Mouse (Mus musculus) embryonic facial prominence, embryonic 11.5 days (tissue): Measurements from ENCODE around the gene Rere. TPM values are rescaled to one million over a fixed set of nuclear protein-coding genes. Genes with fewer than 3 reads are reported as not detected.
A peak's percentile ranks its signal among the peaks of the same experiment; 100 is the strongest.

Source experiments
- ATAC-seq: fragments of 200-750 bp; cut with Nextera tagmentation; replicated peaks from 2 replicates; pipeline ENCODE4 v1.8.0; 2017; ENCODE audit warnings: low read depth; ENCODE audit not compliant: insufficient number of reproducible peaks, low FRiP score, low TSS enrichment
- DNase-seq: peaks from one replicate; pipeline ENCODE4 v3.0.0-alpha.2; 2015; ENCODE audit warnings: low spot score
- H3K27ac ChIP-seq: fragments of 300-500 bp; sonication (generic); replicated peaks from 2 replicates; pipeline ENCODE4 v1.5.1; 2014; ENCODE audit warnings: mild to moderate bottlenecking, low read depth, low read length, control low read depth
- H3K27me3 ChIP-seq: fragments of 300-500 bp; sonication (generic); 2 replicates; pipeline ENCODE4 v1.6.1; 2014; ENCODE audit warnings: mild to moderate bottlenecking, low read length, moderate library complexity, mixed read lengths; ENCODE audit not compliant: control insufficient read depth, insufficient read depth
- H3K36me3 ChIP-seq: fragments of 300-500 bp; sonication (generic); replicated peaks from 2 replicates; pipeline ENCODE4 v1.6.1; 2014; ENCODE audit warnings: low read depth, mild to moderate bottlenecking, low read length, moderate library complexity, mixed read lengths; ENCODE audit not compliant: control insufficient read depth, insufficient read depth
- H3K4me1 ChIP-seq: fragments of 300-500 bp; sonication (generic); 2 replicates; pipeline ENCODE4 v1.6.1; 2014; ENCODE audit warnings: low read length, mixed read lengths; ENCODE audit not compliant: control insufficient read depth, insufficient read depth
- H3K4me2 ChIP-seq: fragments of 300-500 bp; sonication (generic); 2 replicates; pipeline ENCODE4 v1.6.1; 2014; ENCODE audit warnings: low read depth, mild to moderate bottlenecking, control low read depth, low read length, moderate library complexity
- H3K4me3 ChIP-seq: fragments of 300-500 bp; sonication (generic); 2 replicates; pipeline ENCODE4 v1.5.1; 2014; ENCODE audit warnings: low read depth, low read length, control low read depth
- H3K9ac ChIP-seq: fragments of 300-500 bp; sonication (generic); replicated peaks from 2 replicates; pipeline ENCODE4 v1.6.1; 2014; ENCODE audit warnings: mild to moderate bottlenecking, control low read depth, low read length
- H3K9me3 ChIP-seq: fragments of 300-500 bp; sonication (generic); replicated peaks from 2 replicates; pipeline ENCODE4 v1.6.1; 2016; ENCODE audit warnings: mild to moderate bottlenecking, low read length, inconsistent platforms, mixed read lengths; ENCODE audit not compliant: control insufficient read depth
- WGBS: fragments of 180-500 bp; shearing (Covaris S2); extraction: QIAGEN DNeasy Blood & Tissue Kit; methylation state at CpG from one replicate; pipeline ENCODE4 v1.1.7; 2014; 5-methylcytosine and 5-hydroxymethylcytosine counted together
- polyA plus RNA-seq: library from polyadenylated mRNA; unstranded; fragments of >200 nt; fragmentation: Nextera tagmentation; extraction: Ambion mirVana; gene quantifications from 2 replicates; pipeline ENCODE4 v1.2.1, GENCODE M21; 2014

Rere gene
- polyA plus RNA-seq, 1 experiment from 2014 or later, result 22.9 TPM

DNA sequence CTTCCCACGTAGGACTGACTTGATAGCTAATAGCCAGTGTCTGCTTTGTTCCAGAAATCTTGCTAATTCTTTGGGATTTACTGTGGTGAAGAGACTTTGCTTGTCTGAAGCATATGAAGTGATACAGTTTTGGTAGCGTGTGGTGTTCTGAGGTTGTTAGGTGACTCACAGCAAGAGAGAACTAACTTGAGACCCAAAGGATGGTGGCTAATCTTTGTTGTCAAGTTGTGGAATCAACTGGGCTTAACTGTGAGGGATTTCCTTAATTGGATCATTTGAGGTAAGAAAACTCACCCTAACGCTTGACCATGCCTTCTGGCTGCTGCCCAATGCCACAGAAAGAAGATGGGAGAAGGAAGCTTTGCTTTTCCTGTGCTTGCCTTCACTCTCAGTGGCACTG, 63.1 kb downstream of the Rere start:
- Histone ChIP-seq H3K9ac (no peak overlapping the region), H3K27ac (no peak overlapping the region), H3K27me3 (no peaks in the 10 kb centered on the region), H3K4me1 (0 out of 2 replicates have a peak, but pooled peaks cover 3% of the 10 kb centered on the region), H3K9me3 (no peaks in the 10 kb centered on the region), H3K4me3 (no peak overlapping the region), H3K36me3 (no peaks in the 10 kb centered on the region), H3K4me2 (no peak overlapping the region)
- ATAC-seq (no peak), DNase-seq (no peak)
- 78% methylated on average over 3 of the region's 3 CpGs for WGBS

DNA sequence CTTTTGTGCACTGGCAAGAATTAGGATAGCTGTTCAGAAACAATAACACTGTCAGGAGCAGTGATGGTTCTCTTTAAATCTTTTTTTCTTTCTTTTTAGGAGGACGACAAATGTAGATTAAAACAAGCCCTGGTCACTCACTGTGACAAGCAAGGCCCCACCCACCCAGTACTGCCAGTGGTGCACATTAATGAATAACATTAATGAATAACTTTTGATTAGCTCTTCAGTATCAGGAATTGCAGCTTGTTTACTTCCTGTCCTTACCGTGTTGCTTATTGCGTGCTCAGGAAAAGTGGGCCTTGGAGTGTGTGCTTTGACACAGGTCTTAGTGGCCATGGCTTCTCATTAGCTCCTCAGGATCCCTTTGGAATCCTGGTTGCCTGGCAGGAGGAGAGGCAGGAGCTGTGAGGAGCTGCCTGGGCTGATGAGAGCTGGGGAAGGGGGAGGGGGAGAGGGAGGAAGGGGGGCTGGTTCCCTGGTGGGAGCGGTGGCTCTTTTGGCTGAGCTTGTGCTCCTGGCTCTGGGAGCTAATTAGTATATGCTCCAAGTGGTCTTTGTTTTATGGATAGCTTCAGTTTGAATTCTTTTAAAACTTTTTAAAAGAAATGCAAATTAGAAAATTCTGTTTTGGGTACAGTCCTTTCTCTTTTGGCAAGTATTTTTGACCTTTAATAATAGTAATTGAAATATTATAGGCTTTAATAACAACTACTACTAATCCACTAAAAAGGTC, 65.4 kb downstream of the Rere start:
- Histone ChIP-seq H3K9ac (no peak overlapping the region), H3K9me3 (no peaks in the 10 kb centered on the region), H3K4me1 (0 out of 2 replicates have a peak, but pooled peaks cover 3% of the 10 kb centered on the region), H3K27me3 (no peaks in the 10 kb centered on the region), H3K27ac (no peak overlapping the region), H3K36me3 (no peaks in the 10 kb centered on the region), H3K4me3 (no peak overlapping the region), H3K4me2 (no peak overlapping the region)
- DNase-seq, result peak; percentile 62
- WGBS, result 14% methylated on average over 4 of the region's 4 CpGs
- peak; percentile 67; the same call in 1 of the 2 replicates for ATAC-seq

DNA sequence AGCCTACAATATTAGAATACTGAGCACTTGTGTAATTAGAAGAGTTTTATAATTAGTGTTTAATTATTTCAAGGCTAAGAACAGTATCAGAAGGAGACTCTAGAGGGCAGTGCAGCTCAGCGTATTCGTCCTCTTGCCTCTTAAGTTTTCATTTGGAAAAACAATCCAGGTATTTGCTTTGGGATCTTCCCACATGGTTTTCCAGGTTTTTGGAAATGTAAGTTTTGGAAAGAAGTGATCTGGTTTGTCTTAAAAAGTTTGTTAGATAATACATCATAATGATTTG, 65.9 kb downstream of the Rere start:
- peak; percentile 59 for DNase-seq
- Histone ChIP-seq H3K27me3 (no peaks in the 10 kb centered on the region), H3K36me3 (no peaks in the 10 kb centered on the region), H3K9me3 (no peaks in the 10 kb centered on the region), H3K4me2 (no peak overlapping the region), H3K9ac (no peak overlapping the region), H3K4me3 (no peak overlapping the region), H3K4me1 (0 out of 2 replicates have a peak, but pooled peaks cover 3% of the 10 kb centered on the region), H3K27ac (no peak overlapping the region)
- 16% methylated on average over 2 of the region's 2 CpGs for WGBS
- no peak for ATAC-seq

- no peak for DNase-seq
- Histone ChIP-seq H3K9ac (no peak overlapping the region), H3K4me1 (0 out of 2 replicates have a peak, but pooled peaks cover 3% of the 10 kb centered on the region), H3K36me3 (no peaks in the 10 kb centered on the region), H3K4me2 (no peak overlapping the region), H3K9me3 (no peaks in the 10 kb centered on the region), H3K27ac (no peak overlapping the region), H3K4me3 (no peak overlapping the region), H3K27me3 (no peaks in the 10 kb centered on the region)
- 61% methylated on average over 6 of the region's 6 CpGs for WGBS
- no peak for ATAC-seq
Observed at GRCm38 (mm10) chr4:150349680-150350101, 68.2 kb downstream of the Rere start.

GRCm38 (mm10) chr4:150351419-150352075, 70.1 kb downstream of the Rere start:
- 0 out of 2 replicates have a peak, but pooled peaks cover 3% of the 10 kb centered on the region for H3K4me1 ChIP-seq
- 47% methylated on average over 7 of the region's 7 CpGs for WGBS
- H3K9me3 ChIP-seq, result no peaks in the 10 kb centered on the region
- no peak overlapping the region for H3K9ac ChIP-seq
- H3K4me3 ChIP-seq, result no peak overlapping the region
- ATAC-seq (no peak), DNase-seq (no peak)
- no peak overlapping the region for H3K27ac ChIP-seq
- no peaks in the 10 kb centered on the region for H3K27me3 ChIP-seq
- no peak overlapping the region for H3K4me2 ChIP-seq
- H3K36me3 ChIP-seq, result no peaks in the 10 kb centered on the region

DNA sequence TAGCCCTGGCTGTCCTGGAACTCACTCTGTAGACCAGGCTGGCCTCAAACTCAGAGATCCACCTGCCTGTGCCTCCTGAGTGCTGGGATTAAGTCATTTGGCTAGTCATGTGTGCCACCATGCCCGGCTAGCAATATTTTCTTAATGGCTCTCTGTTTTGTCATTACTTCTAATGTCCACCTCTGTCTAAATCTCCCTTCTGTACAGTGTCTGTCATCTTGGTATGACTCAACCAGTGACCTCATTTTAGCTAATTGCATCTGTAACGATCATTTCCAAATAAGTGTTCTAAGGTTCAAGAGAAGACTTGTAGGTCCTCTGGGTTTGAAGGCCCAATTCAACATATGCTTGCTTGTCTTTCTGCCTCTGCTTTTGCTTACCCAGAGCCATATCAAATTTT, 71.3 kb downstream of the Rere start:
- H3K4me2 ChIP-seq, result no peak overlapping the region
- DNase-seq (no peak), ATAC-seq (no peak)
- 75% methylated on average over 2 of the region's 2 CpGs for WGBS
- H3K36me3 ChIP-seq, result no peaks in the 10 kb centered on the region
- H3K4me1 ChIP-seq, result no peaks in the 10 kb centered on the region
- no peak overlapping the region for H3K27ac ChIP-seq
- no peak overlapping the region for H3K9ac ChIP-seq
- no peaks in the 10 kb centered on the region for H3K9me3 ChIP-seq
- no peak overlapping the region for H3K4me3 ChIP-seq
- H3K27me3 ChIP-seq, result no peaks in the 10 kb centered on the region

DNA sequence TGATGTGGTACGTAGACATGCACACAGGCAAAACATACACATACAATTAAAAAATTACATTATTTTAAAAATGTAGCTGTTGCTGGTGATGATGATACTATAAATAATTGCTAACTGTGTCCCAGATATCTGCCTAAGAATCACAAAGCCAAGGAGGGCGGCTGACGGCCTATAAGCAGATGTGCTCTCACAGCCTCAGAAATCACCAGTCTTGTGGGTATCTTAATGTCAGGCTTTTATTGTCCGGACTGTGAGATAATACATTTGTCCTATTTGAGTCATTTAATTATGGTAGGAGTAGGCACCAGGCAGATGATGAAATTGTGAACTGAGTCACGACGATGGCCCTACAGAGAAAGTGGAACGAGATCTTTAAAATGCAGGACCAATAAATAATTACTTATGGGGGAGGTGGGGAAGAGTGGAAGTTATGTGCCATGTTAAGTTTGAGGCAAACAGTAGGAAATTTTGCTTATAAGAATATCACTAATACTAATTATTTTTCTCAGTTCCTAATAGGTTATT, 72.0 kb downstream of the Rere start:
- Histone ChIP-seq H3K4me3 (no peak overlapping the region), H3K4me1 (no peaks in the 10 kb centered on the region), H3K9ac (no peak overlapping the region), H3K4me2 (no peak overlapping the region), H3K27ac (no peak overlapping the region), H3K9me3 (no peaks in the 10 kb centered on the region), H3K36me3 (no peaks in the 10 kb centered on the region), H3K27me3 (no peaks in the 10 kb centered on the region)
- ATAC-seq, result no peak
- DNase-seq, result no peak
- 94% methylated on average over 7 of the region's 7 CpGs for WGBS

DNA sequence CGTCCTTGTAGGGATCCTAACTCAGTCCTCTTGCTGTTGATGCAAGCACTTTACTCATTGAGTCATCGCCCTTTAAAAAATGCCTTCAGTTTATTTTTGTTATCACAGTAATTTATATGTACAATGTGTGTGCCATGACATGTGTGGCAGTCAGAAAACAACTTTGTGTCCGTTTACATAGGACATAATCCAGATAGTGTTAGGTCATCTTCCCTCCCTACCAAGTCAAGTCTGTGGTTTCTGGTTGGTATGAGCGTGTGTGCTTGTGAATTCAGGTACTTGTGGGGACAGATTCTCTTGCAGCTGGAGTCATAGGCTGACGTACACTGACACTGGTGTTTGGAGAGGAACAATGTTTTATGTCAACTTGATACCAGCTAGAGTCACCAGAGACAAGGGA, 74.4 kb downstream of the Rere start:
- Histone ChIP-seq H3K9ac (no peak overlapping the region), H3K4me2 (no peak overlapping the region), H3K4me3 (no peak overlapping the region), H3K4me1 (no peaks in the 10 kb centered on the region), H3K27ac (no peak overlapping the region), H3K27me3 (no peaks in the 10 kb centered on the region), H3K36me3 (no peaks in the 10 kb centered on the region), H3K9me3 (no peaks in the 10 kb centered on the region)
- DNase-seq (no peak), ATAC-seq (no peak)
- 91% methylated on average over 5 of the region's 5 CpGs for WGBS
